Mouse (Mus musculus) NIH3T3 (cell line): ENCODE measurements around the gene Rragc.
"Not testable (repeated sequence)": the region's sequence is repeated elsewhere in the genome, so short reads cannot be mapped to it uniquely, and the experiment has no call there.

Source experiments
- DNase-seq: peaks from one replicate; pipeline ENCODE4 v3.0.0-alpha.2; 2012; ENCODE audit warnings: low read depth

The Rragc gene

GRCm38 (mm10) chr4:123916748-123917547 is at the start of gene Rragc:
Gene Rragc (plus strand): TSS chr4:123917446.
- peak; percentile 100 for DNase-seq

- no peak for DNase-seq
Observed at GRCm38 (mm10) chr4:123893726-123894125, 23.5 kb upstream of the Rragc start.

GRCm38 (mm10) chr4:123894295-123894694 is 23.0 kb upstream of the Rragc start:
- no peak for DNase-seq

- peak; percentile 87 for DNase-seq
Observed at GRCm38 (mm10) chr4:123898696-123899095, 18.6 kb upstream of the Rragc start.

- peak; percentile 39 for DNase-seq
Observed at GRCm38 (mm10) chr4:123903432-123903831, 13.8 kb upstream of the Rragc start.

GRCm38 (mm10) chr4:123904333-123905125 is 12.7 kb upstream of the Rragc start, which contains the start of gene Mycbp:
Gene Mycbp (plus strand): TSS chr4:123904832.
- peak; percentile 100 for DNase-seq

- peak; percentile 60 for DNase-seq
Observed at GRCm38 (mm10) chr4:123905126-123905668, 12.0 kb upstream of the Rragc start.

GRCm38 (mm10) chr4:123911503-123911902 is 5.7 kb upstream of the Rragc start:
- DNase-seq = no peak

GRCm38 (mm10) chr4:123912431-123912830 is 4.8 kb upstream of the Rragc start:
- DNase-seq = peak; percentile 52

- DNase-seq = peak; percentile 40
Observed at GRCm38 (mm10) chr4:123917548-123918140, 398 bp downstream of the Rragc start, which contains the start of gene 4930535I16Rik. Gene 4930535I16Rik (minus strand): TSS chr4:123918022.

GRCm38 (mm10) chr4:123918851-123919250 is 1.6 kb downstream of the Rragc start:
- no peak for DNase-seq

GRCm38 (mm10) chr4:123921055-123921565 is 3.9 kb downstream of the Rragc start:
- no peak for DNase-seq

GRCm38 (mm10) chr4:123927961-123928360 is 10.7 kb downstream of the Rragc start:
- DNase-seq = no peak

GRCm38 (mm10) chr4:123929994-123930393 is 12.7 kb downstream of the Rragc start:
- DNase-seq = peak; percentile 40

GRCm38 (mm10) chr4:123934306-123934705 is 17.1 kb downstream of the Rragc start:
- DNase-seq = no peak

- no peak for DNase-seq
Observed at GRCm38 (mm10) chr4:123936059-123936458, 18.8 kb downstream of the Rragc start.

- DNase-seq = peak; percentile 96
Observed at GRCm38 (mm10) chr4:123939838-123940237, 22.6 kb downstream of the Rragc start.

GRCm38 (mm10) chr4:123940878-123941277 is 23.6 kb downstream of the Rragc start:
- DNase-seq = not testable (repeated sequence)

GRCm38 (mm10) chr4:123946701-123947100 is 29.5 kb downstream of the Rragc start:
- no peak for DNase-seq

- DNase-seq = no peak
Observed at GRCm38 (mm10) chr4:123947149-123947548, 29.9 kb downstream of the Rragc start.

GRCm38 (mm10) chr4:123948901-123949300 is 31.7 kb downstream of the Rragc start:
- DNase-seq = no peak

- no peak for DNase-seq
Observed at GRCm38 (mm10) chr4:123949649-123950048, 32.4 kb downstream of the Rragc start.
